Mouse (Mus musculus) T-helper 17 cell (primary cell): ENCODE data around the gene Rpl26.

Experiments
- in situ Hi-C, 2 experiments: fragments of 300-600 bp; cut with MboI, MseI; formaldehyde crosslinking; loops; 1 replicate in 1 of 2; 2 replicates in 1 of 2; pipeline ENCODE4 v1.15.1; 2025; ENCODE audit warnings: high pct_unique_total_duplicates in 2 of 2

Rpl26 gene

GRCm38 (mm10) chr11:68901351-68902046 is at the start of gene Rpl26:
Rpl26 (plus strand) TSS chr11:68901583.
- in situ Hi-C loops: loop anchor here in 1 of 2 experiments (10.0 kb wide), 1 partner anchor 193 kb away; the partner anchor contains the start of gene Per1

GRCm38 (mm10) chr11:68851644-68852485 is 49.5 kb upstream of the Rpl26 start:
- in situ Hi-C loops: loop anchor here in 1 of 2 experiments (10.0 kb wide), 1 partner anchor 273 kb away; the partner anchor contains the start of genes 9130213A22Rik, Aloxe3 and Hes7

GRCm38 (mm10) chr11:68852486-68852901 is 48.9 kb upstream of the Rpl26 start:
- in situ Hi-C loops: loop anchor here in 1 of 2 experiments (10.0 kb wide), 1 partner anchor 272 kb away; the partner anchor contains the start of genes 9130213A22Rik, Aloxe3 and Hes7

- in situ Hi-C loops: loop anchor here in 1 of 2 experiments (10.0 kb wide), 1 partner anchor 272 kb away; the partner anchor contains the start of genes 9130213A22Rik, Aloxe3 and Hes7
Observed at GRCm38 (mm10) chr11:68852932-68853409, 48.4 kb upstream of the Rpl26 start.

GRCm38 (mm10) chr11:68853611-68854401 is 47.6 kb upstream of the Rpl26 start:
- in situ Hi-C loops: loop anchor here in 1 of 2 experiments (10.0 kb wide), 1 partner anchor 271 kb away; the partner anchor contains the start of genes 9130213A22Rik, Aloxe3 and Hes7

- in situ Hi-C loops: loop anchor here in 1 of 2 experiments (10.0 kb wide), 1 partner anchor 270 kb away; the partner anchor contains the start of genes 9130213A22Rik, Aloxe3 and Hes7
Observed at GRCm38 (mm10) chr11:68854621-68855020, 46.8 kb upstream of the Rpl26 start.

GRCm38 (mm10) chr11:68857329-68857728 is 44.1 kb upstream of the Rpl26 start:
- in situ Hi-C loops: loop anchor here in 1 of 2 experiments (10.0 kb wide), 1 partner anchor 267 kb away; the partner anchor contains the start of genes 9130213A22Rik, Aloxe3 and Hes7

- in situ Hi-C loops: loop anchor here in 1 of 2 experiments (10.0 kb wide), 1 partner anchor 265 kb away; the partner anchor contains the start of genes 9130213A22Rik, Aloxe3 and Hes7
Observed at GRCm38 (mm10) chr11:68859943-68860593, 41.3 kb upstream of the Rpl26 start.

- in situ Hi-C loops: no loop called here
Observed at GRCm38 (mm10) chr11:68862260-68862659, 39.1 kb upstream of the Rpl26 start.

GRCm38 (mm10) chr11:68863631-68864091 is 37.7 kb upstream of the Rpl26 start:
- in situ Hi-C loops: no loop called here

- in situ Hi-C loops: no loop called here
Observed at GRCm38 (mm10) chr11:68864544-68865189, 36.7 kb upstream of the Rpl26 start.

GRCm38 (mm10) chr11:68871277-68871676 is 30.1 kb upstream of the Rpl26 start:
- in situ Hi-C loops: no loop called here

- in situ Hi-C loops: no loop called here
Observed at GRCm38 (mm10) chr11:68871748-68872147, 29.6 kb upstream of the Rpl26 start, which contains the start of gene Ndel1. Ndel1 (minus strand) TSS chr11:68871858.

GRCm38 (mm10) chr11:68874841-68875240 is 26.5 kb upstream of the Rpl26 start:
- in situ Hi-C loops: no loop called here

- in situ Hi-C loops: no loop called here
Observed at GRCm38 (mm10) chr11:68878811-68879210, 22.6 kb upstream of the Rpl26 start.

- in situ Hi-C loops: no loop called here
Observed at GRCm38 (mm10) chr11:68882107-68882506, 19.3 kb upstream of the Rpl26 start.

GRCm38 (mm10) chr11:68883843-68884242 is 17.5 kb upstream of the Rpl26 start:
- in situ Hi-C loops: no loop called here

- in situ Hi-C loops: no loop called here
Observed at GRCm38 (mm10) chr11:68884368-68884767, 17.0 kb upstream of the Rpl26 start.

GRCm38 (mm10) chr11:68886091-68886490 is 15.3 kb upstream of the Rpl26 start:
- in situ Hi-C loops: no loop called here
